12 mouse cellular contexts compared by ENCODE assay signal in the genomic region with DNA sequence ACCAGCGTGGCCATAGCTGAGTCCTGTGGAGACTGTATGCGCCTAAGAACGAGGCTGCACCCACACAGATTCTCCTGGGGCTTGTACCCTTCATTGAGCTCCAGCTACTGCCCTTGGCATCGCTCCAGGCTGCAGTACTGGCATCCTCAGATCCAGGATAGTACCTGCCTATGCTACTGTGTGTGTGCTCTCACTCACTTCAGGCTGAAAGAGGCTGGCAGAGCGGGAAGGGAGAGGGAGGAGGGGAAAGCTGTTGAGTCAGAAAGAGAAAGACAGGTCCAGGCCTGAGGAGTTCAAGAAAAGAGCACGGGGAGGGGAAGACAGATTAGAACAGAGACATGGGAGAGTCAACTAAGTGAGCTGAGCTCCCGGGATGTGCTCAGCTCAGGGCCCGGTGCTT. TPM values are rescaled to one million over a fixed set of nuclear protein-coding genes. Genes with fewer than 3 reads are reported as not detected.
DNase-seq lines count a peak whose midpoint lies in the region; ATAC-seq and TF ChIP-seq lines count a peak whose summit lies in the region.
"Had no signal": no experiment of that assay in that cellular context is flagged by ENCODE, and none has a peak within 500 bp of the region (broad histone marks: within the 10 kb centered on the region; RNA-seq: fewer than 3 reads in every experiment).

No protein-coding gene starts in this region.

- 16% methylated on average over 8 of the region's 8 CpGs for WGBS in cerebellum, adult 2 months
- WGBS in forebrain, postnatal 0 days = 41% methylated on average over 8 of the region's 8 CpGs
- WGBS in midbrain, embryonic 14.5 days = 38% methylated on average over 8 of the region's 8 CpGs
- 57% methylated on average over 8 of the region's 8 CpGs for WGBS in lung, adult 2 months

- H3K9me3 ChIP-seq in forebrain, postnatal 0 days (ENCODE audit: low read length) = no peaks in the 10 kb centered on the region
- H3K9me3 ChIP-seq in midbrain, embryonic 14.5 days (ENCODE audit: control insufficient read depth, low read length) = no peaks in the 10 kb centered on the region
- H3K9me3 ChIP-seq: liver, embryonic 12.5 days had no signal

- H3K9ac ChIP-seq in forebrain, postnatal 0 days = no peak overlapping the region
- H3K9ac ChIP-seq in midbrain, embryonic 14.5 days (replicated peaks; ENCODE audit: low read length) = no peak overlapping the region
- H3K9ac ChIP-seq: liver, embryonic 12.5 days had no signal

- no peak for TF ChIP-seq POLR2A in cerebellum, adult 2 months (IDR thresholded peaks at IDR 0.05; ENCODE audit: borderline replicate concordance, insufficient read depth, low read length)
- no peak for TF ChIP-seq POLR2A in lung, adult 2 months (IDR thresholded peaks at IDR 0.05; ENCODE audit: borderline replicate concordance, extremely low read depth, low read depth, low read length)

- peaks cover 71% of the 10 kb centered on the region for H3K4me1 ChIP-seq in cerebellum, adult 2 months (ENCODE audit: control insufficient read depth, insufficient read depth, low read length)
- peaks cover 26% of the 10 kb centered on the region for H3K4me1 ChIP-seq in forebrain, postnatal 0 days (ENCODE audit: insufficient read depth)
- peaks cover 54% of the 10 kb centered on the region for H3K4me1 ChIP-seq in midbrain, embryonic 14.5 days (ENCODE audit: control insufficient read depth, insufficient read depth, low read length)
- no peaks in the 10 kb centered on the region for H3K4me1 ChIP-seq in lung, adult 2 months (ENCODE audit: control insufficient read depth, insufficient read depth, low read length)

- DNase-seq in cerebellum, adult 2 months = peak; percentile 58 to 60
- no peak for DNase-seq in cerebellum, adult 8-10 months
- DNase-seq in cerebellum, postnatal 25 days = peak; percentile 64 to 66
- DNase-seq in forebrain, postnatal 0 days = no peak
- peak; percentile 54 for DNase-seq in midbrain, embryonic 14.5 days
- no peak for DNase-seq in frontal cortex, postnatal 10 days (ENCODE audit: low spot score in 2 of 2)
- DNase-seq in lung, adult 2 months = no peak
- no peak for DNase-seq in spleen, adult 18-20 months
- DNase-seq: gastrocnemius, postnatal 14 days; layer of hippocampus, postnatal 36 days; thymus, postnatal 4 days had no signal

- no peak for TF ChIP-seq CTCF in cerebellum, adult 2 months (IDR thresholded peaks at IDR 0.05; ENCODE audit: borderline replicate concordance, insufficient read depth, low read depth, low read length)
- no peak for TF ChIP-seq CTCF in forebrain, postnatal 0 days (IDR thresholded peaks at IDR 0.05; ENCODE audit: low read depth)
- TF ChIP-seq CTCF in lung, adult 2 months (IDR thresholded peaks at IDR 0.05; ENCODE audit: insufficient read depth, low read length) = no peak

- H3K36me3 ChIP-seq in forebrain, postnatal 0 days (ENCODE audit: insufficient read depth) = no peaks in the 10 kb centered on the region
- no peaks in the 10 kb centered on the region for H3K36me3 ChIP-seq in midbrain, embryonic 14.5 days (ENCODE audit: control insufficient read depth, insufficient read depth, low read length)
- H3K36me3 ChIP-seq: liver, embryonic 12.5 days had no signal

- no peak overlapping the region for H3K4me3 ChIP-seq in cerebellum, adult 2 months (replicated peaks; ENCODE audit: insufficient read depth, low read depth, low read length)
- H3K4me3 ChIP-seq in forebrain, postnatal 0 days (ENCODE audit: low read depth, low read length) = no peak overlapping the region
- no peak overlapping the region for H3K4me3 ChIP-seq in midbrain, embryonic 14.5 days (replicated peaks; ENCODE audit: low read depth, low read length)
- no peak overlapping the region for H3K4me3 ChIP-seq in lung, adult 2 months (replicated peaks; ENCODE audit: extremely low read depth, low read depth, low read length)
- H3K4me3 ChIP-seq: liver, embryonic 12.5 days had no signal

- H3K27ac ChIP-seq in cerebellum, adult 2 months (ENCODE audit: insufficient read depth, low read length) = peak overlapping the region; percentile 55
- no peak overlapping the region for H3K27ac ChIP-seq in forebrain, postnatal 0 days (ENCODE audit: low read depth, low read length)
- peak overlapping the region; percentile 46 for H3K27ac ChIP-seq in midbrain, embryonic 14.5 days (replicated peaks; ENCODE audit: low read depth, low read length)
- H3K27ac ChIP-seq: liver, embryonic 12.5 days had no signal

- no peaks in the 10 kb centered on the region for H3K27me3 ChIP-seq in cerebellum, adult 2 months (ENCODE audit: control insufficient read depth, insufficient read depth, low read length)
- H3K27me3 ChIP-seq in forebrain, postnatal 0 days (ENCODE audit: insufficient read depth, low read length) = no peaks in the 10 kb centered on the region
- H3K27me3 ChIP-seq in midbrain, embryonic 14.5 days (ENCODE audit: control insufficient read depth, insufficient read depth, low read length) = no peaks in the 10 kb centered on the region

- no peak overlapping the region for H3K4me2 ChIP-seq in forebrain, postnatal 0 days (ENCODE audit: low read depth)
- H3K4me2 ChIP-seq in midbrain, embryonic 14.5 days (ENCODE audit: low read length) = peak overlapping the region; percentile 29
- H3K4me2 ChIP-seq: liver, embryonic 12.5 days had no signal

- ATAC-seq in forebrain, postnatal 0 days = peak; percentile 7; the same call in 1 of the 2 replicates
- ATAC-seq in midbrain, embryonic 14.5 days (ENCODE audit: low FRiP score, low TSS enrichment) = no peak
- ATAC-seq: liver, embryonic 12.5 days had no signal

RNA-seq across cellular contexts. Expression of gene Boc, which starts 25.2 kb away (rescaled TPM):
- 37.9 and 43.6 TPM in 2 replicates for polyA plus RNA-seq in cerebellum, adult 2 months (2012; rRNA removed)
- 12.3 TPM in 2 replicates for total RNA-seq in forebrain, postnatal 0 days (2014; rRNA removed)
- polyA plus RNA-seq in forebrain, postnatal 0 days (2015; fragmentation: Nextera tagmentation; extraction: Ambion mirVana) = 2.8 and 3.5 TPM in 2 replicates
- 14.1 and 22.6 TPM in 2 replicates for polyA plus RNA-seq in midbrain, embryonic 14.5 days (2014; fragmentation: Nextera tagmentation; extraction: Ambion mirVana)
- polyA plus RNA-seq in lung, adult 2 months (2012; rRNA removed) = 22.2 and 23.4 TPM in 2 replicates

Comparison
In these comparisons a context has a peak if more than half of its experiments do, and no peak if none do; other contexts are left out.
1. DNase-seq: peak in cerebellum, adult 2 months (2 of 2), cerebellum, postnatal 25 days (2 of 2) and midbrain, embryonic 14.5 days (single experiment); none in cerebellum, adult 8-10 months (single experiment), forebrain, postnatal 0 days (single experiment), frontal cortex, postnatal 10 days (0 of 2), lung, adult 2 months (single experiment) and spleen, adult 18-20 months (0 of 2).